Mouse (Mus musculus): ENCODE data around the gene Btf3.

DNA sequence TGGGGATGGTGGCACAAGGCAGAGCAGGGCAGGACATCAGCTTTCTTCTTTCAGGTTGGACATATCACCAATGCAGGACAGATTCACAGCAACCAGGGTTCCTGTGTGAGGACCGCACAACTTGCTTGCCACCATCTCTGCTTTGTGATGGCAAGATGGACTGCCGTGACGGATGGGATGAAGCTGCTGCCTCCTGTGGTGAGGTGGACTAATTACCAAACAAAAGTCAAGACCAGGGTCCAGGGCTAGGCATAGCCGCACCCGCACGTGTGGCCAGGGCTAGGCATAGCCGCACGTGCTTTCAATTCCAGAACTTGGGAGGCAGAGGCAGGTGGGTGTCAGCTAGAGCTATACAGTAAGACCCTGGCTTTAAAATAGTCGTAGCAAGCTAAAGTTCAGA, 11.5 kb downstream of the Btf3 start:
- TF ChIP-seq CTCF (IDR thresholded peaks at IDR 0.05; ENCODE audit: insufficient read depth, low read depth, low read length) (no peak), POLR2A (IDR thresholded peaks at IDR 0.05; ENCODE audit: insufficient read depth, low read depth, low read length) (no peak)

All from olfactory bulb, adult 2 months (tissue).